ENCODE assay signal across 16 mouse cellular contexts in genomic region chr10:67216872-67217271, GRCm38 (mm10).
DNase-seq lines count a peak whose midpoint lies in the region; ATAC-seq and TF ChIP-seq lines count a peak whose summit lies in the region.
"Had no signal": no experiment of that assay in that cellular context is flagged by ENCODE, and none has a peak within 500 bp of the region (broad histone marks: within the 10 kb centered on the region; RNA-seq: fewer than 3 reads in every experiment).

No protein-coding gene starts in this region.

- peak; percentile 49 for DNase-seq in cerebellum, adult 9-10 months
- DNase-seq in cerebellum, postnatal 25 days, result no peak
- DNase-seq in kidney, postnatal 0 days (ENCODE audit: low spot score), result peak; percentile 40
- no peak for DNase-seq in kidney, postnatal 25 days
- peak; percentile 23 for DNase-seq in thymus, postnatal 0 days (ENCODE audit: low spot score)
- DNase-seq in thymus, adult 18-20 months, result no peak
- DNase-seq in stomach, postnatal 0 days (ENCODE audit: low spot score), result no peak
- no peak for DNase-seq in layer of hippocampus, adult 9-10 months (ENCODE audit: low spot score)
- DNase-seq: adrenal gland, postnatal 25 days; cerebellum, adult 11-12 months; heart, adult 18-20 months; kidney, adult 9 months; thymus, postnatal 14 days had no signal

- H3K9me3 ChIP-seq in kidney, postnatal 0 days (replicated peaks; ENCODE audit: low read length), result no peaks in the 10 kb centered on the region
- H3K9me3 ChIP-seq in stomach, postnatal 0 days (ENCODE audit: control insufficient read depth, low read length), result no peaks in the 10 kb centered on the region
- H3K9me3 ChIP-seq: hindbrain, embryonic 10.5 days; limb, embryonic 15.5 days; megakaryocyte, embryonic 14.5 days had no signal

- H3K4me2 ChIP-seq in kidney, postnatal 0 days (ENCODE audit: low read length), result no peak overlapping the region
- H3K4me2 ChIP-seq in stomach, postnatal 0 days (replicated peaks; ENCODE audit: low read depth), result no peak overlapping the region
- H3K4me2 ChIP-seq: limb, embryonic 15.5 days had no signal

- H3K36me3 ChIP-seq in kidney, postnatal 0 days (ENCODE audit: insufficient read depth, low read length), result peaks cover 18% of the 10 kb centered on the region
- H3K36me3 ChIP-seq in stomach, postnatal 0 days (ENCODE audit: control insufficient read depth, insufficient read depth, low read length), result peaks cover 12% of the 10 kb centered on the region; the same call in 1 of the 2 replicates

- ATAC-seq in kidney, postnatal 0 days (replicated peaks; ENCODE audit: low FRiP score, low read depth), result no peak
- no peak for ATAC-seq in stomach, postnatal 0 days (ENCODE audit: low FRiP score, low TSS enrichment)

- no peak overlapping the region for H3K4me3 ChIP-seq in kidney, postnatal 0 days (replicated peaks; ENCODE audit: low read depth, low read length)
- H3K4me3 ChIP-seq in stomach, postnatal 0 days (ENCODE audit: low read depth, low read length), result no peak overlapping the region
- H3K4me3 ChIP-seq: hindbrain, embryonic 10.5 days; limb, embryonic 15.5 days; megakaryocyte, embryonic 14.5 days had no signal

- 0 out of 2 replicates have a peak, but pooled peaks cover 2% of the 10 kb centered on the region for H3K4me1 ChIP-seq in kidney, postnatal 0 days (replicated peaks; ENCODE audit: insufficient read depth, low read length)
- H3K4me1 ChIP-seq in stomach, postnatal 0 days (replicated peaks; ENCODE audit: control insufficient read depth, insufficient read depth), result no peaks in the 10 kb centered on the region

- TF ChIP-seq CTCF in kidney, postnatal 0 days (IDR thresholded peaks at IDR 0.05; ENCODE audit: low read depth), result peak; percentile 49; the same call in 1 of the 2 replicates
- peak; percentile 62 for TF ChIP-seq CTCF in stomach, postnatal 0 days (IDR thresholded peaks at IDR 0.05; ENCODE audit: low read depth)

- no peak overlapping the region for H3K9ac ChIP-seq in kidney, postnatal 0 days (ENCODE audit: low read depth, low read length)
- H3K9ac ChIP-seq in stomach, postnatal 0 days (ENCODE audit: low read length), result no peak overlapping the region
- H3K9ac ChIP-seq: limb, embryonic 15.5 days had no signal

- WGBS in kidney, postnatal 0 days, result 82% methylated on average over 3 of the region's 3 CpGs
- 74% methylated on average over 3 of the region's 3 CpGs for WGBS in stomach, postnatal 0 days

- TF ChIP-seq EP300 in stomach, postnatal 0 days (optimal IDR thresholded peaks at IDR 0.05), result no peak

- no peak overlapping the region for H3K27ac ChIP-seq in kidney, postnatal 0 days
- no peak overlapping the region for H3K27ac ChIP-seq in stomach, postnatal 0 days (replicated peaks)
- H3K27ac ChIP-seq: hindbrain, embryonic 10.5 days; limb, embryonic 15.5 days had no signal

- no peaks in the 10 kb centered on the region for H3K27me3 ChIP-seq in kidney, postnatal 0 days (ENCODE audit: insufficient read depth, low read length)
- H3K27me3 ChIP-seq in stomach, postnatal 0 days (ENCODE audit: control insufficient read depth, insufficient read depth, low read length), result no peaks in the 10 kb centered on the region
- H3K27me3 ChIP-seq: limb, embryonic 15.5 days; megakaryocyte, embryonic 14.5 days had no signal

Comparison
In these comparisons a context has a peak if more than half of its experiments do, and no peak if none do; other contexts are left out.
1. DNase-seq: peak in cerebellum, adult 9-10 months (single experiment), kidney, postnatal 0 days (single experiment) and thymus, postnatal 0 days (single experiment); none in cerebellum, postnatal 25 days (0 of 2), kidney, postnatal 25 days (0 of 2), thymus, adult 18-20 months (0 of 2), stomach, postnatal 0 days (single experiment) and layer of hippocampus, adult 9-10 months (single experiment).